In the genomic region with DNA sequence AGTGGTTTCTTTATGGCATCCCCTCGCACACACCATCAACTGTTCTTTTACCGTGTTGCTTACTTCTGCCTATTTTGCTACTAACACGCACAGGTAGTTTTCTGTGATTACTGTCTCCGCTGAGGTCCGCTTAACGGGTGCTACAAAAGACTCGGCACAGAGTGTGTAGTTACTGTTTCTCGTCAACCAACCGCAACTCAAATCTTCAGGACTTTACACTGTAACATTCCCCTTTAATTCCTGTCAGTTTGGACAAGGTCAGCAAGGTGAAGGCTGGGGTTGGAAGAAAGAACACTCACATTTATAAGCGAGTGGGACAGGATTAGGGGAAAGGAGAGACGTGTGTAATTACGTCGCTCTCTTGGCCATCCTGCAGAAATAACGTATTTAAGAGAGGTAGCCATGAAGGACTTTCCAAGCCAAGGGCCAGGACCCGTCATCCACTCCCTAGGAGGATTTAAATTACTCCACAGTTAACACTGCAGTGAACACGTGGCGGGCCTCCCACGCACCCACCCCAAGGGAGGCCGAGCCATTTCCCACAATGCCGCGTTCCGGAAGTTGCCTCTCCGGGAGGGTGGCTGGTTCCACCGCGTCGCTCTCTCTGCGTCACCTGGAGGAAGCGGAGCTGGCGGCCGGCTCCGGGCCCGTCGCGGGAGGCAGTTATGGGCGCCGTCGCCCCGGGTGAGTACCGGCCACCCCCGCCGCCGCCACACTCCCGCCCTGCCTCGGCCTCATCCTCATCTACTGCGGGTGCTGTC, we compare ENCODE assay signal across 7 mouse cellular contexts. TPM values are rescaled to one million over a fixed set of nuclear protein-coding genes. Genes with fewer than 3 reads are reported as not detected.
DNase-seq lines count a peak whose midpoint lies in the region; ATAC-seq lines count a peak whose summit lies in the region.

Usp16 (plus strand) TSS at position 285 of the 761 bp plus-strand sequence.

- peak; percentile 91 for DNase-seq in adrenal gland, adult 8-10 months
- DNase-seq in embryo, embryonic 9.5 days (ENCODE audit: extremely low spot score): peak; percentile 88
- DNase-seq in gastrocnemius, postnatal 4 days (ENCODE audit: low spot score in 2 of 2): peak; percentile 81 to 91
- DNase-seq in left cerebral cortex, postnatal 36 days (ENCODE audit: low spot score in 2 of 2): peak; percentile 95 to 96
- DNase-seq in midbrain, embryonic 11.5 days (ENCODE audit: low spot score, missing footprints): peak; percentile 98
- DNase-seq in skeletal muscle tissue, adult 2 months (ENCODE audit: low read depth, low spot score): peak; percentile 87

- intact Hi-C loops in left cerebral cortex, postnatal 36 days (cut with DNase I): loop anchor here (1.0 to 2.0 kb wide), 3 partner anchors 14 to 40 kb away; partner anchors contain the start of genes Cct8, Ltn1 and Rwdd2b

- peaks cover 12% of the 10 kb centered on the region for H3K4me1 ChIP-seq in intestine, embryonic 16.5 days (ENCODE audit: control insufficient read depth, insufficient read depth, low read length)
- H3K4me1 ChIP-seq in midbrain, embryonic 11.5 days (ENCODE audit: control insufficient read depth, insufficient read depth, low read length): peaks cover 15% of the 10 kb centered on the region

- peak within 1 kb of the TSS; percentile 81 for H3K4me2 ChIP-seq in intestine, embryonic 16.5 days (ENCODE audit: low read depth, low read length)
- H3K4me2 ChIP-seq in midbrain, embryonic 11.5 days: peak within 1 kb of the TSS; percentile 90

- H3K4me3 ChIP-seq in intestine, embryonic 16.5 days (ENCODE audit: low read length): peak within 1 kb of the TSS; percentile 95
- peak within 1 kb of the TSS; percentile 92 for H3K4me3 ChIP-seq in midbrain, embryonic 11.5 days (ENCODE audit: low read depth, low read length)

- no peaks in the 10 kb centered on the region for H3K27me3 ChIP-seq in intestine, embryonic 16.5 days (replicated peaks; ENCODE audit: control insufficient read depth, insufficient read depth, low read length)
- no peaks in the 10 kb centered on the region for H3K27me3 ChIP-seq in midbrain, embryonic 11.5 days (ENCODE audit: control insufficient read depth, insufficient read depth, low read length)

- peak; percentile 99 for ATAC-seq in intestine, embryonic 16.5 days
- peak; percentile 98 for ATAC-seq in midbrain, embryonic 11.5 days (ENCODE audit: low FRiP score)

- H3K36me3 ChIP-seq in intestine, embryonic 16.5 days (ENCODE audit: control insufficient read depth, insufficient read depth, low read length): peaks cover under 1% of the 10 kb centered on the region; the same call in 1 of the 2 replicates
- H3K36me3 ChIP-seq in midbrain, embryonic 11.5 days (ENCODE audit: control insufficient read depth, insufficient read depth, low read length): no peaks in the 10 kb centered on the region

- no peaks in the 10 kb centered on the region for H3K9me3 ChIP-seq in intestine, embryonic 16.5 days (ENCODE audit: control insufficient read depth, low read length)
- no peaks in the 10 kb centered on the region for H3K9me3 ChIP-seq in midbrain, embryonic 11.5 days (ENCODE audit: control insufficient read depth, low read length)

- WGBS in intestine, embryonic 16.5 days: 8% methylated on average over 45 of the region's 45 CpGs
- 8% methylated on average over 42 of the region's 45 CpGs for WGBS in midbrain, embryonic 11.5 days

- H3K9ac ChIP-seq in intestine, embryonic 16.5 days (ENCODE audit: low read depth, low read length): peak within 1 kb of the TSS; percentile 90
- H3K9ac ChIP-seq in midbrain, embryonic 11.5 days (ENCODE audit: low read length): peak within 1 kb of the TSS; percentile 84

- peak within 1 kb of the TSS; percentile 75 for H3K27ac ChIP-seq in intestine, embryonic 16.5 days (ENCODE audit: low read length)
- H3K27ac ChIP-seq in midbrain, embryonic 11.5 days (ENCODE audit: low read depth, low read length): peak within 1 kb of the TSS; percentile 22; the same call in 1 of the 2 replicates

RNA-seq across cellular contexts. Expression of gene Usp16, which starts in this region (rescaled TPM):
- total RNA-seq in adrenal gland, adult 8-10 months (2022): 10 to 100 TPM; 64.2 to 72.5 (median 68.0) TPM
- total RNA-seq in gastrocnemius, postnatal 4 days (2021): 10 to 100 TPM; 30.6 to 39.7 TPM
- 33.7 and 35.4 TPM in 2 replicates for polyA plus RNA-seq in intestine, embryonic 16.5 days (2015; fragmentation: Nextera tagmentation; extraction: Ambion mirVana)
- total RNA-seq in left cerebral cortex, postnatal 36 days (2021): 10 to 100 TPM; 41.6 to 47.3 TPM
- 43.0 and 50.6 TPM in 2 replicates for polyA plus RNA-seq in midbrain, embryonic 11.5 days (2014; fragmentation: Nextera tagmentation; extraction: Ambion mirVana)

Comparison
In these comparisons a context has a peak if more than half of its experiments do, and no peak if none do; other contexts are left out.
1. Peak in every context shown above with its lines: DNase-seq, ATAC-seq, H3K4me3 ChIP-seq and H3K27ac ChIP-seq.